Mouse (Mus musculus) gastrocnemius, adult 18-20 months (tissue): Measurements from ENCODE around the gene Gpkow. TPM values are rescaled to one million over a fixed set of nuclear protein-coding genes. Genes with fewer than 3 reads are reported as not detected.
"Not testable (repeated sequence)": the region's sequence is repeated elsewhere in the genome, so short reads cannot be mapped to it uniquely, and the experiment has no call there.

Source experiments
- DNase-seq: peaks from one replicate; pipeline ENCODE4 v3.0.0; 2021; ENCODE audit warnings: low spot score
- total RNA-seq, 2 experiments: library from RNA; stranded (reverse); gene quantifications; 2 replicates each; pipeline ENCODE4 v1.2.3; 2021

Gpkow gene
- total RNA-seq, 2 experiments from 2014 or later: 14.3 to 15.0 TPM

- peak; percentile 46 for DNase-seq
Measured at GRCm38 (mm10) chrX:7680864-7681263, 16.1 kb upstream of the Gpkow start, which contains the start of gene Magix. Gene Magix (minus strand): TSS chrX:7681251.

DNA sequence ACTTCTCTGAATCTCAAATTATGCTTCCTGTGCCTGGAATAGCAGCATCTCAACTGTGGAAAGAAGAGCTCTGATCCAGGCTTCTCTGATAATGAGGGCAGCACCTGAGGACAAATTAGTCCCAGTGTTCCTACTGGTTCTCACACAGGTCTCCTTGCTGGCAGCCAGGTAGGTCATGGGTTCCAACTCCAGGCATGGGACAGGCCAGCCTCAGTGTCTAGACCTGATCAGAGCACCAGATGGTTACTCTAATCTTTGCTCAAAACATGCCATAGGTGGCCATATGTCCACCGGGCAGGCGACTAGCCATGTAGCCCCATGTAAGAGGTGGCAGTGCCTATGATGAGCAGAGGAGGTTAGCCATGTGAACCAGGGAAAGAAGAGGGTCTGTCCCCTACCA is 8.6 kb upstream of the Gpkow start:
- no peak for DNase-seq

DNA sequence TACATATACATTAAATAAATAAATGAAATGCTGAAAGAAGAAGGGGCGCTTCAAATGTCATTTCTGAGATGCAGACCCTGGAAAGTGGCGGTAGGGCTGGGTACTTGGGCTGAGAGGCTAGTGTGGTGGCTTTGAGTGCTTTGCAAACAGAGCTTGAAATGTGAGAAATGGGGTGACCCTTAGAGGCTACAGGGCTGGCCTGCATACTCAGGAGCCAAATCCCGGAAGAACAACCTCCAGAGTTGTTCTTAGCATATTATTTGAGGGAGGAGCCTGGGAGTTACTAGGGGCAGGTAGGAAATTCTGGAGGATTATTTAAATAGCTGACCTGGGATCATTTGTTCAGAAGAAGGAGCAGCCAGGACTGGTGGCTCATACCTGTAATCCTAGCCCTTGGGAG is 6.4 kb upstream of the Gpkow start:
- DNase-seq: no peak

DNA sequence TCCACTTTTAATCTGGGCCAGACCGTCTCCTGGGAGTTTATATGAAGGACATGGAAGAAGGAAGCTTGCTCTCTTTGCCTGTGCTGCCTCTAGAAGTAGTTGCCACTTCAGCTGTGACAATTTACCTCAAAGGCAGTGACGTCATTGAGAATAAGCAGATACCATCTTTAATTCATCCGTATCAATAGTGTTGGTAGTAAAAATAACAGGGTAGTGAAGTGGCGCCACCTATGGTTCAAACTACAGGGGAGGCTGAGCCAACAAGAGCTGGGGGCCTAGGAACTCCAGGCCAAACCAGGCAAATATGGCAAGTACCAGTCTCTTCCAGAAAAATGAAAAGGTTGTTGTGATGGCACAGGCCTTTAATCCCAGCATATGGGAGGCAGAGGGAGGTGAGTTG is 4.1 kb upstream of the Gpkow start:
- peak; percentile 39 for DNase-seq

DNA sequence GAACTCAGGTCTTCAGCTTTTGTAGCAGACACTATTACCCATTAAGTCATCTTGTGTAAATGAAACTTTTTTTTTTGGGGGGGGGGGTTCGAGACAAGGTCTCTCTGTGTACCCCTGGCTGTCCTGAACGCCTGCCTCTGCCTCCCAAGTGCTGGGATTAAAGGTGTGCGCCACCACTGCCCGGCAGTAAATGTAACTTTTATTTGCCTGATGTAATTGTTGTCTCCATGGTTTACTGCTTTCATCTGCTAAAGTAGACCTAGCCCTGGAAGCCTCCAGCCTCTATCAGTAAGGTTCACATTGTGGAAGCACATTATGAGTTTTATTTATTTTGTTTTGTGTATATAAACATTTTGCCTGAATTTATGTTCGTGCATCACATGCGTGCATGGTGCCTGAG is 411 bp upstream of the Gpkow start:
- no peak for DNase-seq

GRCm38 (mm10) chrX:7713764-7714134 is 16.8 kb downstream of the Gpkow start:
- not testable (repeated sequence) for DNase-seq

- DNase-seq: peak; percentile 94
Measured at GRCm38 (mm10) chrX:7714135-7714899, 17.4 kb downstream of the Gpkow start, which contains the start of gene Wdr45. Gene Wdr45 (plus strand): TSS chrX:7714333.

GRCm38 (mm10) chrX:7716058-7716457 is 19.1 kb downstream of the Gpkow start:
- DNase-seq: not testable (repeated sequence)

GRCm38 (mm10) chrX:7721514-7722281 is 24.8 kb downstream of the Gpkow start, which contains the start of gene Gm45208:
Gene Gm45208 (plus strand): TSS chrX:7722245.
- DNase-seq: peak; percentile 74

DNA sequence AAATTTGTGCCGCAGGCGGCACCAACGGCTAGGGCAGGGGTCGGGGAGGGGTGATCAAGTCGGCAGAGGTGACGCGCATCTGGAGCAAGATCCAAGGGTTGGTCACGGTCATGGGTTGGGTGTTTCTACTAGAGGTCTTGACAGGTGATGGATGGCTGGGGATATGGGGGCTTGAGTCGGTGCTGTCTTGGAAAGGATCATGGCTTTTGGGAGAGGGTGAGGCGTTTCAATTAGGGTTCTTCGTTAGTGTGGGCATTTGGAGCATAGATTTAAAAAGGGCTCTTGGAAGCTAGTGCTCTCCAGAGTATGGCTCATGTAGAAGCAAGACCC is 25.3 kb downstream of the Gpkow start:
- DNase-seq: no peak

DNA sequence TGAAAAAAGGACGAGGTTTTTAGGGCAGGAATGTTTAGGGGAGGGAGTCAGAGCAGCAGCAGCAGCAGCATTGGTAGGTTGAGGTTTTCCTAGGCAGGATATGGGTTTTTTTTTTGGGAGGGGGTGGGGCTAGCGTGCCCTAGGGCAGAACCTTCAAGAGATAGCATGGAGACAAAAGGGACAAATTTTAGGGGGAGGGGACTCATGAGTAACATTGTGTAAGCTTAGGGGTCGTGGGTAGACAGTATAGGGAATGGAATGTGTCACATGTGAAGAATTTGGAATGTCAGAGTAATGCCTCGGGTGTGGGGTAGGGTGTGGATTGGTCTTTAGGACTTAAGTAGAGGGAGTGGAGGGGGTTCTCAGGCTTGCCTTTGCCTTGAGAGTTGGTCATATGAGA is 25.8 kb downstream of the Gpkow start:
- DNase-seq: no peak

DNA sequence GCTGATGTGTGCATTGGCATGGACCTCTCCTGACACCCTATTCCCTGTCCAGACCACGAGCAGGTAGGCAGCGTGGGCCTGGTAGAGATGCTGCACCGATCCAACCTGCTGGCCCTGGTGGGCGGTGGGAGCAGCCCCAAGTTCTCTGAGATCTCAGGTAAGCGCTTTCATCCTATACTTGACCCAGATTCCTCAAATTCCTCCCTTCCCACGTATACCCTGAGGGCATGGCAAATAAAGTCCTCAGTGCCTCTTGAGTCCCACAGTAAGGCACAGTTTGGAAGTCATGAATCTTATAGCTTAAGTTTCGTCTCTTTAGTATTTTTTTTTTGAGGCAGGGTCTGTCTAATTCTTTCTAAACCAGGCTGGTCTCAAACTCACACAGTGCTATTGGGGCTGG is 27.2 kb downstream of the Gpkow start:
- no peak for DNase-seq

DNA sequence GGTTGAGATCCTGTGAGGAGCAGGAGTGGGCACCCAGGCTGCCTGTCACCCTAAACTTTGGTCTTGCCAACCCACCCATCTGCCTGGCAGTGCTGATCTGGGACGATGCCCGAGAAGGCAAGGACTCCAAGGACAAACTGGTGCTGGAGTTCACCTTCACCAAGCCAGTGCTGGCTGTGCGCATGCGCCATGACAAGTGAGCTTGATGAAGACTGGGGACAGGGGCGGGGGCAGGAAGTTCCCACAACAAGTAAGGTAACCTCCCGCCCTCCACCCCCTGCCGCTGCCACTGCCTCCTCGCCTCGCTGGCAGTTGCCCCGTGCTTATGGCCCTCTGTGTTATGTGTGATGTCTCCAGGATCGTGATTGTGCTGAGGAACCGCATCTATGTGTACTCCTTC is 28.9 kb downstream of the Gpkow start:
- no peak for DNase-seq

DNA sequence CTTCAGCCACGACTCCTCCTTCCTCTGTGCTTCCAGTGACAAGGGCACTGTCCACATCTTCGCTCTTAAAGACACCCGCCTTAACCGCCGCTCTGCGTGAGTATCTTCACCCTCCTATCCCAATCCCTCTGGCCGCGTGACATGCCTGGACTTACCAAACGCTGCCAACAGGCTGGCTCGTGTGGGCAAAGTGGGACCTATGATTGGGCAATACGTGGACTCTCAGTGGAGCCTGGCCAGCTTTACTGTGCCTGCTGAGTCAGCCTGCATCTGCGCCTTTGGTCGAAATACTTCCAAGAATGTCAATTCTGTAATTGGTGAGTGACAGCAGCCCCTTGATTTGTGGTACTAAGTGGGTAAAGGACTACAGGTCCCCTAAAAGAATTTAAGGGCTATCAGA is 30.2 kb downstream of the Gpkow start:
- no peak for DNase-seq

DNA sequence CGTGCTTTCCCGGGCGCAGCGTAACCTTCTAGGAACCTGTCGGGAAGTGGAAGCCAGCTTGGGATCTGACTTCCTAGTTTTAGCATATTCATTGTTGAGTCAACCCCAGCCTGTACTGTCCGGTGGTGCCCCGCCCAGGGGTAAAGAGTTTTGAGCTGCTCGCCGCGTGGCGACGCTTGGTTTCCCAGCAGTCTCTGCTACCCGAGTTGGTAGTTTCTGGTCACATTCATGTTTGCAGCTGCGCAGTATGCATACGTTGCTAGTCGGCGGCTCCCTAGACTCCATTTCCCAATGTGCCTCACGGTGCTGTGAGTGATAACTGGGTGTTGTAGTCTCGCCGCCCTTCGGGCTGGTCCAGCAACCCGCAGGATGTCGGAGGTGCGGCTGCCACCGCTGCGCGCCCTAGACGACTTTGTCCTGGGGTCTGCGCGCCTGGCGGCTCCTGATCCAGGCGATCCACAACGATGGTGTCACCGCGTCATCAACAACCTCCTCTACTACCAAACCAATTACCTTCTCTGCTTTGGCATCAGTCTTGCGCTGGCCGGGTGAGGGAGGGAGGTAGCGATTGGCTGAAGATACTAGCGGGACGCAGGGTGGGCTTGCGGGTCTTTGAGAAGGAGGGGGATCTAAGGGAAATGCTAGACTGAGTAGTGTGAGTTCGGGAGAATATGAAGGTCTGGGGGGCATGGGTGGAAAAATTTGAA is 31.4 kb downstream of the Gpkow start, which contains the start of gene Praf2:
Praf2 (plus strand) TSS at position 225 of the 707 bp plus-strand sequence.
- peak; percentile 81 for DNase-seq

GRCm38 (mm10) chrX:7728922-7729265 is 32.0 kb downstream of the Gpkow start:
- DNase-seq: no peak

DNA sequence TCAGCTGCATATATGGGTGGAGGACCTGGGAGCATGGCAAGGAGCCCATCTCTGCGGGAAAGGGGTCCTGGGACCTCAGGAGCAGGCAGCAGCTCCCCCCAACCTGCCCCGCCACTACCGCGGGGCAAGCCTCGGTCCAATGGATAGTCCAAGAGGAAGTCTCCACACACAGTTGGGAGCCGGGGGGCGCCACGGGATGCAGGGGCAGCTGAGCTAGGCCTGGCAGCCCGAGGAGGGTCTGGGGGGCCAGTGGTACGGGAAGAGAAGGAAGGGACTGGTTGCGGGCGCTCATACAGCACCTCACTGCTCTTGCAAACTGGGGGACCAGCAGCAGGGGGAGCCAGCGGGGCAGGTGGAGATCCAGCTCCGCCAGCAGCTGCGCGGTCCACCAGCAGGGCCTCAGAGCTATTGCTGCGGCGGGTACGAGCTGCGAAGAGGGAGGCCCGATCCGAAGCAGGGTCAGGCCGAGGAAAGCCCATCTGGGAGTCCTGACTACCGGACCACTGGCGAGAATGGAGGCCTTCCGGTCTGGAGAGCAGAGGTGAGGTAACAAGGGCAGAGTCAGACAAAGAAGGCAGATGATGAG is 36.7 kb downstream of the Gpkow start:
- peak; percentile 62 for DNase-seq

- DNase-seq: no peak
Measured at GRCm38 (mm10) chrX:7739336-7740081, 42.6 kb downstream of the Gpkow start.

- DNase-seq: no peak
Measured at GRCm38 (mm10) chrX:7740082-7740819, 43.3 kb downstream of the Gpkow start.

- DNase-seq: no peak
Measured at GRCm38 (mm10) chrX:7741103-7741502, 44.2 kb downstream of the Gpkow start.
